Mouse (Mus musculus) CH12.LX (cell line): Measurements from ENCODE around the gene Six1. TPM values are rescaled to one million over a fixed set of nuclear protein-coding genes. Genes with fewer than 3 reads are reported as not detected.

ENCODE experiments used
- DNase-seq: peaks from one replicate; pipeline ENCODE4 v3.0.0-alpha.2; 2013; ENCODE audit errors: extremely low read depth
- H3K27ac ChIP-seq: 2 replicates; pipeline ENCODE4 v1.5.1; 2012; ENCODE audit warnings: low read depth, mild to moderate bottlenecking, control low read depth, moderate library complexity; ENCODE audit not compliant: insufficient read depth
- H3K27me3 ChIP-seq: replicated peaks from 2 replicates; pipeline ENCODE3; 2012; ENCODE audit warnings: inconsistent platforms
- H3K36me3 ChIP-seq, 2 experiments: replicated peaks in 1 of 2; 2 replicates each; pipeline versions ENCODE3 to v1.6.1; 2012; ENCODE audit warnings: inconsistent platforms in 1 of 2, low read length in 1 of 2, mild to moderate bottlenecking in 1 of 2, mixed read lengths in 1 of 2, moderate library complexity in 1 of 2; ENCODE audit not compliant: control insufficient read depth in 1 of 2, insufficient read depth in 1 of 2
- H3K4me1 ChIP-seq, 2 experiments: 2 replicates each; pipeline ENCODE4 v1.6.1; 2012; ENCODE audit warnings: inconsistent platforms in 1 of 2, moderate library complexity in 1 of 2; ENCODE audit not compliant: insufficient read depth in 2 of 2, control insufficient read depth in 1 of 2
- H3K4me2 ChIP-seq: 2 replicates; pipeline ENCODE4 v1.6.1; 2012; ENCODE audit warnings: low read depth, mild to moderate bottlenecking, control low read depth; ENCODE audit not compliant: poor library complexity, insufficient read depth, severe bottlenecking
- H3K4me3 ChIP-seq, 3 experiments: fragments of 150-350 bp in 1 of 3; sonication (generic) in 1 of 3; replicated peaks in 1 of 3; 2 replicates each; pipeline versions ENCODE3 to v1.5.1; 2011 to 2012; ENCODE audit warnings: low read depth in 2 of 3, low read length in 2 of 3, mild to moderate bottlenecking in 2 of 3, moderate library complexity in 2 of 3, control low read depth in 1 of 3, improper control_type of control experiment in 1 of 3, inconsistent platforms in 1 of 3, mixed read lengths in 1 of 3; ENCODE audit not compliant: poor library complexity in 1 of 3
- H3K79me2 ChIP-seq: replicated peaks from 2 replicates; pipeline ENCODE4 v1.6.1; 2012; ENCODE audit warnings: mild to moderate bottlenecking, moderate library complexity; ENCODE audit not compliant: control insufficient read depth, poor library complexity, insufficient read depth, severe bottlenecking; ENCODE audit errors: extremely low read depth
- H3K9ac ChIP-seq: 2 replicates; pipeline ENCODE4 v1.6.1; 2012; ENCODE audit warnings: low read depth, mild to moderate bottlenecking, control low read depth, moderate library complexity; ENCODE audit not compliant: insufficient read depth
- H3K9me3 ChIP-seq: replicated peaks from 2 replicates; pipeline ENCODE3; 2012; ENCODE audit warnings: low read length, inconsistent platforms, mixed read lengths
- BHLHE40 ChIP-seq: IDR thresholded peaks from 2 replicates; pipeline ENCODE4 v1.6.1; 2011; ENCODE audit warnings: mild to moderate bottlenecking, low read depth, low read length, improper control_type of control experiment
- CHD1 ChIP-seq: IDR thresholded peaks from 2 replicates; pipeline ENCODE4 v1.6.1; 2012; ENCODE audit warnings: low read depth, low read length, improper control_type of control experiment, inconsistent platforms
- CHD2 ChIP-seq: IDR thresholded peaks from 2 replicates; pipeline ENCODE4 v1.6.1; 2011; ENCODE audit warnings: low read length, improper control_type of control experiment
- CTCF ChIP-seq, 2 experiments: IDR thresholded peaks in 1 of 2; conservative IDR thresholded peaks in 1 of 2; 2 replicates each; pipeline ENCODE4 v1.5.1; 2011 to 2012; ENCODE audit warnings: low read depth in 2 of 2, low read length in 2 of 2, improper control_type of control experiment in 1 of 2, inconsistent platforms in 1 of 2, mild to moderate bottlenecking in 1 of 2, moderate library complexity in 1 of 2
- ELF1 ChIP-seq: IDR thresholded peaks from 2 replicates; pipeline ENCODE4 v1.6.1; 2014; ENCODE audit warnings: low read depth, mild to moderate bottlenecking, inconsistent platforms, low read length, improper control_type of control experiment
- EP300 ChIP-seq: IDR thresholded peaks from 2 replicates; pipeline ENCODE4 v1.6.1; 2011; ENCODE audit warnings: low read length, improper control_type of control experiment
- ETS1 ChIP-seq: conservative IDR thresholded peaks from 2 replicates; pipeline ENCODE4 v1.6.1; 2012; ENCODE audit warnings: low read depth, mild to moderate bottlenecking, inconsistent platforms, low read length, improper control_type of control experiment, moderate library complexity
- GABPA ChIP-seq: IDR thresholded peaks from 2 replicates; pipeline ENCODE4 v1.6.1; 2012; ENCODE audit warnings: low read depth, low read length, improper control_type of control experiment, inconsistent platforms; ENCODE audit not compliant: insufficient replicate concordance
- JUND ChIP-seq: conservative IDR thresholded peaks from 2 replicates; pipeline ENCODE4 v1.6.1; 2011; ENCODE audit warnings: low read depth, low read length, improper control_type of control experiment
- KAT2A ChIP-seq: IDR thresholded peaks from 2 replicates; pipeline ENCODE4 v1.6.1; 2012; ENCODE audit warnings: low read length, improper control_type of control experiment, inconsistent platforms; ENCODE audit not compliant: insufficient replicate concordance
- MAFK ChIP-seq: IDR thresholded peaks from 2 replicates; pipeline ENCODE4 v1.6.1; 2011; ENCODE audit warnings: low read length, improper control_type of control experiment; ENCODE audit not compliant: insufficient replicate concordance
- MAX ChIP-seq: IDR thresholded peaks from 2 replicates; pipeline ENCODE4 v1.6.1; 2011; ENCODE audit warnings: low read length, improper control_type of control experiment
- MEF2A ChIP-seq: IDR thresholded peaks from 2 replicates; pipeline ENCODE4 v1.6.1; 2014; ENCODE audit warnings: low read depth, mild to moderate bottlenecking, inconsistent platforms, low read length, improper control_type of control experiment, borderline replicate concordance
- MXI1 ChIP-seq: IDR thresholded peaks from 2 replicates; pipeline ENCODE4 v1.6.1; 2011; ENCODE audit warnings: mild to moderate bottlenecking, low read depth, low read length, improper control_type of control experiment
- MYC ChIP-seq: IDR thresholded peaks from 2 replicates; pipeline ENCODE4 v1.6.1; 2011; ENCODE audit warnings: low read depth, mild to moderate bottlenecking, improper control_type of control experiment, low read length
- NRF1 ChIP-seq: IDR thresholded peaks from 2 replicates; pipeline ENCODE4 v1.6.1; 2014; ENCODE audit warnings: low read depth, mild to moderate bottlenecking, inconsistent platforms, low read length, improper control_type of control experiment, moderate library complexity
- POLR2A ChIP-seq: IDR thresholded peaks from 2 replicates; pipeline ENCODE4 v1.6.1; 2011; ENCODE audit warnings: low read depth, mild to moderate bottlenecking, improper control_type of control experiment, low read length
- POLR2AphosphoS2 ChIP-seq: IDR thresholded peaks from 2 replicates; pipeline ENCODE4 v1.6.1; 2011; ENCODE audit warnings: low read depth, low read length, improper control_type of control experiment
- RCOR1 ChIP-seq: conservative IDR thresholded peaks from 2 replicates; pipeline ENCODE4 v1.6.1; 2012; ENCODE audit warnings: low read depth, mild to moderate bottlenecking, inconsistent platforms, low read length, improper control_type of control experiment
- SIN3A ChIP-seq: IDR thresholded peaks from 2 replicates; pipeline ENCODE4 v1.6.1; 2012; ENCODE audit warnings: low read length, improper control_type of control experiment, inconsistent platforms
- SMC3 ChIP-seq: IDR thresholded peaks from 2 replicates; pipeline ENCODE4 v1.6.1; 2011; ENCODE audit warnings: low read depth, low read length, improper control_type of control experiment
- UBTF ChIP-seq: IDR thresholded peaks from 2 replicates; pipeline ENCODE4 v1.6.1; 2012; ENCODE audit warnings: low read depth, mild to moderate bottlenecking, inconsistent platforms, low read length, improper control_type of control experiment, moderate library complexity
- USF2 ChIP-seq: conservative IDR thresholded peaks from 2 replicates; pipeline ENCODE4 v1.6.1; 2011; ENCODE audit warnings: low read depth, low read length, improper control_type of control experiment
- ZC3H11A ChIP-seq: IDR thresholded peaks from 2 replicates; pipeline ENCODE4 v1.6.1; 2012; ENCODE audit warnings: low read depth, mild to moderate bottlenecking, inconsistent platforms, low read length, improper control_type of control experiment
- ZKSCAN1 ChIP-seq: IDR thresholded peaks from 2 replicates; pipeline ENCODE4 v1.6.1; 2012; ENCODE audit warnings: low read depth, inconsistent platforms, low read length, improper control_type of control experiment, borderline replicate concordance
- ZMIZ1 ChIP-seq: IDR thresholded peaks from 2 replicates; pipeline ENCODE4 v1.6.1; 2012; ENCODE audit warnings: low read depth, mild to moderate bottlenecking, inconsistent platforms, low read length, improper control_type of control experiment
- ZNF384 ChIP-seq: IDR thresholded peaks from 2 replicates; pipeline ENCODE4 v1.6.1; 2012; ENCODE audit warnings: low read depth, low read length, improper control_type of control experiment, inconsistent platforms
- dilution Hi-C: fragments of 300-500 bp; cut with MboI; formaldehyde crosslinking; loops from 2 replicates; pipeline ENCODE4 v1.14.3; 2020; ENCODE audit warnings: low sequenced_read_pairs; ENCODE audit not compliant: extremely low pct_unique_long_range_greater_than_20kb, extremely low pct_ligation_motif_present
- in situ Hi-C: fragments of 300-500 bp; cut with MboI; formaldehyde crosslinking; loops from 3 replicates; pipeline ENCODE4 v1.14.3; 2019; ENCODE audit warnings: low sequenced_read_pairs, low pct_ligation_motif_present, low pct_unique_long_range_greater_than_20kb, mixed read lengths
- polyA plus RNA-seq: library from polyadenylated mRNA; unstranded; fragments of >175 nt; gene quantifications from 2 replicates; pipeline ENCODE4 v1.2.1, GENCODE M21; 2012; ENCODE audit warnings: low read depth; ENCODE audit not compliant: insufficient read length
- total RNA-seq, 2 experiments: library from RNA; depleted of rRNA; stranded (reverse); fragments of 300-350 nt in 1 of 2; fragments of >200 nt in 1 of 2; gene quantifications; 2 replicates each; pipeline ENCODE4 v1.2.3; 2012 to 2014

Gene Six1
- total and polyA plus RNA-seq, 3 experiments: 7.9 to 16.5 (median 9.5) TPM

DNA sequence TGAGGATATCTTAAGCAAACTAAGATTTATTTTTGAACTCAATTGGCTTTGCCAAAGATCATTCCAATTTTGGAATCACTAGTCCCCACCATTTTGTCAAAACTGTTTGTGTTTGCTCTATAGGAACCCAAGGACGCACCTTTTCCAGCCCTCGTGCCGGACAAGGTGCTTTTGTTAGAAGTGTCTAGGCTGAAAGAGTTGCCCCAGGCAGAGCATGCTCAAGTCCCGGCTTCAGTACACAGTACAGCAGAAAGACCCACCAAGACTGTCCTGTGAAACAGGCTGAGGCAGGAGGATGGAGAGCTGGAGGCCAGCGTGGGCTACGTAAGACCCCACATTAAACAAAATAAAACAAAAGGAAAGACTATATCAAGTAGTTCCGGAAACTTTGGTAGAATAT lies 33.4 kb upstream of the Six1 start:
- TF ChIP-seq CTCF (conservative IDR thresholded peaks at IDR 0.05 in 1 of 2, IDR thresholded peaks at IDR 0.05 in 1 of 2; ENCODE audit: low read depth in 2 of 2, low read length in 2 of 2) (no peak), JUND (no peak), MAFK (no peak), MYC (no peak), ZC3H11A (no peak), POLR2A (no peak), POLR2AphosphoS2 (no peak), ETS1 (no peak), GABPA (no peak), ELF1 (no peak), SIN3A (no peak), MXI1 (no peak), SMC3 (no peak), MAX (no peak), NRF1 (no peak), USF2 (no peak)
- no peaks in the 10 kb centered on the region for H3K36me3 ChIP-seq
- H3K9ac ChIP-seq: no peak overlapping the region
- H3K27me3 ChIP-seq: no peaks in the 10 kb centered on the region
- H3K4me3 ChIP-seq: no peak overlapping the region
- dilution Hi-C loops: no loop called here
- no peaks in the 10 kb centered on the region for H3K79me2 ChIP-seq
- no peak for DNase-seq
- H3K27ac ChIP-seq: no peak overlapping the region
- H3K9me3 ChIP-seq: no peaks in the 10 kb centered on the region
- in situ Hi-C loops: no loop called here
- peaks cover 3 to 8% of the 10 kb centered on the region in 2 experiments for H3K4me1 ChIP-seq
- H3K4me2 ChIP-seq: no peak overlapping the region

DNA sequence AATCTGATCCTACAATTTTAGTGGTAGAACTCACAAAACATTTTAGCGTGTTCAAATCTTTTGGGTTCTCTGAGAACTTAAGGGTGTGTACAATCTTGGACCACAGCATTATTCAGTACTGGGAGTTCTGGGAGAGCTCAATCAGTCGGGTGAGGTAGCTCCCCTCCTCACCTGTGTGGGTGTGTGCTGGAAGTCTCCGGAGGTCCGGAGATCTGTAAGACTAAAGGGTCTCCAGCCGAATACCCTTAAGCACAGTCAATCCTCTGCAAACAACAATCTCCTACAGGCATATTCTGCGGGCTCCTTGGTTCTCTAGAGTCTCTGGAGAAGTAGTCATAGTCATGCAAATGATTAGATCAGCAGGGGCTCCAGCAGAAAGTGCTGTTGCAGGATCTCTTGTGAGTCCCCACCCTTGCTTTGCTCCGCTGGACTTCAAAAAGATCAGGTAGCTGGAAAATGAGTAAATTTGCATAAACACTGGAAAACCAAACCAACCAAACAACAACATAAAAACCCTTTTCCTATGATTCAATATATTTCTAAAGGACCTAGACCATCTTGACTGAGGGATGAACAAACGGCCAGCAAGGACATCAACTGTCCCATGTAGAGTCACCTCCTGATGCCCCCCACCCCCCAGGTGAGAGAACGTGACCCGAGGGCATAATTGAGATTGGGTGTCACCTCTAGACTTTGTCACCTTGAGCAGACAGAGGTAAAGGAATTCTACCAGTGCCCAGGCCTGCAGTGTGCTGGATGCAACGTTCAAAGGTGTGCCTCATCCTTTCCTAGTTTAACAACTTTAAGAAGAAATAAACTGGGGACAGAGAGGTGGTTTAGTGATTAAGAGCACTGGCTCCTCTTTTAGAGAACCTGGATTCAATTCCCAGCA lies 32.3 kb upstream of the Six1 start:
- Histone ChIP-seq H3K9ac (no peak overlapping the region), H3K9me3 (no peaks in the 10 kb centered on the region), H3K27me3 (no peaks in the 10 kb centered on the region), H3K79me2 (no peaks in the 10 kb centered on the region), H3K4me1 (peaks cover 3 to 8% of the 10 kb centered on the region in 2 experiments), H3K36me3 (no peaks in the 10 kb centered on the region), H3K27ac (no peak overlapping the region), H3K4me3 (no peak overlapping the region), H3K4me2 (no peak overlapping the region)
- no peak for DNase-seq
- in situ Hi-C loops (no loop called here), dilution Hi-C loops (no loop called here)
- TF ChIP-seq CHD2 (no peak), ZC3H11A (no peak), KAT2A (no peak), POLR2AphosphoS2 (no peak), UBTF (no peak), MEF2A (no peak), MAFK (no peak), BHLHE40 (no peak), ZKSCAN1 (no peak), NRF1 (no peak), SMC3 (no peak), RCOR1 (no peak), CHD1 (no peak), EP300 (no peak), ZNF384 (no peak), POLR2A (no peak), ELF1 (no peak), ZMIZ1 (no peak), JUND (no peak)
